Mouse (Mus musculus): ENCODE results near the gene Tcirg1. TPM values are rescaled to one million over a fixed set of nuclear protein-coding genes. Genes with fewer than 3 reads are reported as not detected.

Tcirg1 gene
- total RNA-seq, 2 experiments from 2014 or later, result 19.2 to 22.9 TPM

DNA sequence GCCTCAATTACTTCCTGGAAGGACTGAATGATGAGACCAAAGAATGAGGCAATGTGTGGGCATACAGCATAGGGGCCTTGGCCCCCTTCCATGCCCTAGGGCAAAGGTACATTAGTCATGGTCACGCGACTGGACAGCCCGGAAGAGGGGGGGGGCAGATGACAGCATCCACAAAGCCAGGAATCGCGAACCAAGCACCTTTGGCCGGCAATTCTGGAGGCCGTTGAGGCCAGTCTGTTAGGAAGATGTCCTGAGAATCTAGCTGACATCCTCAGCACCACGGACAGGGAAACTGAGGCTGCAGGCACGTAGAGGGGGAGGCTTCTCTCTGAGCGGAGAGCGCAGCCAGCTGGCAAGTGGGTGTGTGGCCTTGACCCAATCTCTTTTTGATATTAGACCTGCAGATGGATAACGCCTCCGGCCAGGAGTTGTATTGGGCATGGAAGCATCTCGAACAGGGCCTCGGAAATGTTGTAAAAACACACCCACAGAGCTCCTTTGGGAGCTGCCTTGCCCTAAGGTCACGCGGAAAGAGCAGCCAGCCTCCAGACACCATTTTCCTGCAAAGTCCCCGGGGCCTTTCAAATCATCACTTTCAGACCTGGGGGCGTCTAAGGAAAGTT lies 56.0 kb downstream of the Tcirg1 start:
- DNase-seq, result no peak

DNA sequence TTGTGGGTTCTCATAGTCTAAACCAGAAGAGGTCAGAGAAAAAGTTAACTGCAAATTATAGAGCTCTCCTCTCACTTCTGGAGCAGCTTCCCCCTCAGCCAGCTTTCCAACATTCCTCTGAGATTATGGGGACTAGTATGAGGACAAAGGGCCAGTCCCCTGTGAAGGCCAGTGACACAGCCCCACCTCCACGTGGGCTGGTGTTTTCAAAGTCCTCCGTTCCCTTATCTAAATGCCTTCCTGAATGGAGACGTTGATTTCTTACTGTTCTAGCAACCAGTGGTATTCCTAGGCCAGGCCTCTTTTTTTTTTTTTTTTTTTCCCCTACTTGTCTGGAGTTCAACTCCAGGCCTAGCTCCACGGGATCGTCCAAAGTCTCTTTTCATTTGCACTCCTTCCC lies 56.9 kb downstream of the Tcirg1 start:
- no peak for DNase-seq

DNA sequence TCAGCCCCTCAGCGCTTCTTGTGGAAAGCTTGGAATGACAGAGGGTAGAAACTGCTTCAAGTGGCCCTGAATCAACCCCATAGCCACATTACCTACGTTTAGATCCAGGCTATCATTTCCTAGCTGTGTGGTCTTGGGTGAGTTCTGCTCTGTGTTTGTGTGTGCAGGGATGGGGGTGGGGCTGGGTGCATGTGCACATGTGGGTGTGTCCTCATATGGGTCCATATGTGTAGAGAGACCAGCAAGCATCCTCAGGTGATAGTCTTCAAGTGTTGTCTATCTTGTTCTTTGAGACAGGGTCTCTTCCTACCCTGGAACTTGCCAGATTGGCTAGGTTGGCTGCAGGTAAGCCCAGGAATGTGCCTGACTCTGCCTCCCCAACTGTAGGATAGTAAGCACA lies 57.7 kb downstream of the Tcirg1 start:
- DNase-seq, result no peak

DNA sequence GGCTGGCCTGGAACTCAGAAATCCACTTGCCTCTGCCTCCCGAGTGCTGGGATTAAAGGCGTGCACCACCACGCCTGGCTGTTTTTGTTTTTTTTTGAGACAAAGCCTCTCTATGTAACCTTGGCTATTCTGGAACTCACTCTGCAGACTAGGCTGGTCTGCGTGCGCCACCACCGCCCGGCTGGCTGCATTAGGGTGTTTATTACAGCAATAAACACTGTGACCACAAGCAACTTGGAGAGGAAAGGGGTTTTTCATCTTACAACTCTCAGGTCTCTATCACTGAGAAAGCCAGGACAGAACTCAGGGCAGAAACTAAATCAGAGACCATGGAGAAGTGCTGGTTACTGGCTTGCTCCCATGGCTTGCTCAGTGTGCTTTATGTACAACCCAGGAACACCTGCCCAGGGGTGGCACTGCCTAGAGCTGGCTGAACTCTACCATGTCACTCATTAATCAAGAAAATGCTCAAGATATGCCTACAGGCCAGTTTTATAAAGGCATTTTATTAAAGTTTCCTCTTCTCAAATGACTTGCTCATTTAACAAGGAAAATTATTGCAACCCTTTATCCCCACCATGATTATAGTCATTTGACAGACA lies 58.6 kb downstream of the Tcirg1 start:
- DNase-seq, result no peak

DNA sequence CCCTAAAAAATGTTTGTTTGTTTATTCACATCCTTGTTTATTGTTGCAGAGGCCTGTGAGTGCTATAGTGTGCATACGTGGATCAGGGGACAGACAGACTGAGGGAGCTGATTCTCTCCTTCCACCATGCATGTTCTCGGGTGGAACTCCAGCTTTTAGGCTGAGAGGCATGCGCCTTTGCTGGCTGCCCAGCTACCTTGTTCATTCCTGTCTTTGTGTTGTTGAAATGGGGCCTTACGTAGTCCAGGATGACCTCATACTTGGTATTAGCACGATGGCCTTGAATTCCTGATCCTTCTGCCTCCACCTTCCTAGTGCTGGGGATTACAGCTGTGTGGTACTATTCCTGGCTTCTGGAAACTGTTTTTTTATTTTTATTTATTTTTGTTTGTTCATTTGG lies 59.2 kb downstream of the Tcirg1 start:
- no peak for DNase-seq

DNA sequence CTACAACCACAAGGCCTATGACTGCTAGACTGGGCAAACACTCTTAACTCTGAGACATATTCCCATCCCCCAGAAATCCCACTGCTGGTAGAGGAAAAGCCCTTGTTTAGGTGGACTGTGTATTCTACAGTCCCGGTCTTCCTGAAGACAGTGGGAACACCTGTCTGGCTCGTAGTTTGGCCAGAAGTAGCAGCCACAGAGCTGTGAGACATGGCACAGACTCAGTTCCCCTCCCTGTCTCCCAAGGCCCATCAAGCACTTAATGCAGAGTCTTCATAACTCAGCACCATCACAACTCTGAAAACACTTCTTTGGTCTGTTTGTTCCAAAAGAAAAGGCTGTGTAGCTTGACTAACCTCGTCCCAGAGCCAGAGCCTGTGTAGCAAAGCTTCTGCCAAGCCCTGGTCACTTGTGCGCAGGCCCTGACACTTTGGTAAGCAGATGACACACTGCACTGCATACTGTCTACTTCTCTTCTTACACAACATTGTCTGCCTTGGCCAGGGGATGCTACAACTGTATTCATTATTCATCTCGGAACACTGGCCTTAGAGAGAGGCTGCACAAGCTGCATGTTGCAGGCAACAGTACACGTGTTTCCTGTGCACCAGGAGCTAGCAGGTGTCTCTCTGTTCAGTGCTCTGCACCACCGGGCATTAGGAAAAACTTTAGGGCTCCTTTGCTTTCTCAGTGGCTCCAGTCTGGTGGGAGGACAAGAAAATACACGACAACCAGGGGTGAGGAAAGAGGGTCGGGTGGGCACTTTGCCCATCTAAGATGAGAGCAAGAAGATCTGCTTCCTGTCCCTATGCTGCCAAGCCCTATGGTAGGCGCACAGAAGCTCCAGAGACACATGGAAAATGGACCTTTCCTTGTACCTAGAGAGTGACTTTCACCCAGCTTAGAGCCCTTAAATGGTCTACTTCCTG lies 60.0 kb downstream of the Tcirg1 start:
- no peak for DNase-seq

Other genes starting within 250 kb of the Tcirg1 start
- gene Lrp5, start 220.6 kb downstream of the Tcirg1 start, total RNA-seq (2021), result 10 to 100 TPM; 43.1 to 46.0 TPM
- 10 to 100 TPM; 17.5 to 18.3 TPM for gene 1810055G02Rik, start 198.8 kb downstream of the Tcirg1 start, total RNA-seq (2021)
- 10 to 100 TPM; 36.7 to 37.7 TPM for gene Kmt5b, start 139.7 kb downstream of the Tcirg1 start, total RNA-seq (2021)
- 10 to 100 TPM; 16.8 to 16.9 TPM for gene Chka, start 55.4 kb downstream of the Tcirg1 start, total RNA-seq (2021)
- gene Ndufs8, start 5.6 kb upstream of the Tcirg1 start, total RNA-seq (2021), result 100 to 1,000 TPM; 290 to 307 TPM
- 1 to 10 TPM; 1.6 to 1.9 TPM for gene Aldh3b1, start 22.7 kb upstream of the Tcirg1 start, total RNA-seq (2021)
- gene Unc93b1, start 28.1 kb upstream of the Tcirg1 start, total RNA-seq (2021), result 10 to 100 TPM; 15.1 to 15.4 TPM
- gene Aldh3b3, start 51.5 kb upstream of the Tcirg1 start, total RNA-seq (2021), result under 1 TPM; 0.17 to 0.18 TPM
- gene Aldh3b2, start 65.2 kb upstream of the Tcirg1 start, total RNA-seq (2021), result under 1 TPM; 0.12 to 0.32 TPM
- 10 to 100 TPM; 10.6 to 12.0 TPM for gene Acy3, start 79.4 kb upstream of the Tcirg1 start, total RNA-seq (2021)
- not detected for gene Tbx10, start 85.6 kb upstream of the Tcirg1 start, total RNA-seq (2021)
- gene Nudt8, start 93.4 kb upstream of the Tcirg1 start, total RNA-seq (2021), result 10 to 100 TPM; 56.6 to 63.2 TPM
- gene Gm49405, start 93.5 kb upstream of the Tcirg1 start, total RNA-seq (2021), result 1 to 10 TPM; 1.4 to 2.4 TPM
- gene Doc2g, start 96.2 kb upstream of the Tcirg1 start, total RNA-seq (2021), result 100 to 1,000 TPM; 106 to 120 TPM
- gene Ndufv1, start 105.7 kb upstream of the Tcirg1 start, total RNA-seq (2021), result 100 to 1,000 TPM; 774 to 835 TPM
- 100 to 1,000 TPM; 219 to 261 TPM for gene Gstp1, start 130.9 kb upstream of the Tcirg1 start, total RNA-seq (2021)
- gene Gstp2, start 138.9 kb upstream of the Tcirg1 start, total RNA-seq (2021), result 10 to 100 TPM; 69.7 to 73.5 TPM
- gene Gstp3, start 152.4 kb upstream of the Tcirg1 start, total RNA-seq (2021), result not detected
- gene Cabp2, start 174.4 kb upstream of the Tcirg1 start, total RNA-seq (2021), result not detected
- 10 to 100 TPM; 22.4 to 23.6 TPM for gene Cdk2ap2, start 190.0 kb upstream of the Tcirg1 start, total RNA-seq (2021)
- gene Pitpnm1, start 192.9 kb upstream of the Tcirg1 start, total RNA-seq (2021), result 10 to 100 TPM; 41.8 to 42.9 TPM
- gene Aip, start 218.7 kb upstream of the Tcirg1 start, total RNA-seq (2021), result 10 to 100 TPM; 54.6 to 55.7 TPM
- gene Gpr152, start 232.7 kb upstream of the Tcirg1 start, total RNA-seq (2021), result under 1 TPM in 1 of 2 experiments, not detected in 1; 0.07 TPM
- gene Cabp4, start 236.9 kb upstream of the Tcirg1 start, total RNA-seq (2021), result under 1 TPM in 1 of 2 experiments, not detected in 1; 0.18 TPM
- 10 to 100 TPM; 74.6 to 74.8 TPM for gene Coro1b, start 241.5 kb upstream of the Tcirg1 start, total RNA-seq (2021)
- gene Ptprcap, start 246.5 kb upstream of the Tcirg1 start, total RNA-seq (2021), result 1 to 10 TPM; 2.0 to 2.2 TPM

All from heart, postnatal 4 days (tissue).